Mouse (Mus musculus) bone marrow macrophage, adult 2 months (primary cell): ENCODE data around the gene Grin2b.

ENCODE experiments used
- CTCF ChIP-seq: IDR thresholded peaks from 2 replicates; pipeline ENCODE4 v1.5.1; 2012; ENCODE audit warnings: low read depth, mild to moderate bottlenecking, low read length, moderate library complexity
- POLR2A ChIP-seq: IDR thresholded peaks from 2 replicates; pipeline ENCODE4 v1.6.1; 2012; ENCODE audit warnings: mild to moderate bottlenecking, low read depth, low read length, borderline replicate concordance

DNA sequence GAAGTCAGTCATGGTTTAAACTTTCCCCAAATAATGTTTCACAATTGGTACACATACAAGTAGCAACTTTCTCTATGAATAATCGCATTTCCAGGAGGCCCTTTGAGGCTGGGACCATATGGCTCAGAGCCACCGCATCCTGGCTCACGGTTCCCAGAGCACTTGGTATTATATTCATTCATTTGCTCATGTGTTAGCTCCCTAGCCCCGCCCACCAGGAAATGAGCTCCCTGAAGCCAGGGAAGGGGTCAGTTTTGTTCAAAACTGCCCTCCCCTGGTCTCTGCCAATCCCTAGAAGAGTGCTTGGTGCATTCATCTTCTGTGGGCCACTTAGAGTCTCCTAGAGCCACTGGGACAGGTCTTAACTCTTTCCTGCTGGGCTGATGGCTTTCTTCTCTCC, 344.3 kb downstream of the Grin2b start:
- TF ChIP-seq CTCF = no peak
- TF ChIP-seq POLR2A = no peak
